ENCODE assay signal across 12 mouse cellular contexts in genomic region chr15:17801424-17801823, GRCm38 (mm10).
DNase-seq lines count a peak whose midpoint lies in the region; ATAC-seq and TF ChIP-seq lines count a peak whose summit lies in the region.
"Had no signal": no experiment of that assay in that cellular context is flagged by ENCODE, and none has a peak within 500 bp of the region (broad histone marks: within the 10 kb centered on the region; RNA-seq: fewer than 3 reads in every experiment).

No protein-coding gene starts in this region.

- H3K4me3 ChIP-seq in MEL (ENCODE audit: control insufficient read depth in 1 of 2, insufficient read depth in 1 of 2, low read depth in 2 of 2, low read length in 2 of 2), result no peak overlapping the region
- no peak overlapping the region for H3K4me3 ChIP-seq in embryonic facial prominence, embryonic 10.5 days
- H3K4me3 ChIP-seq: liver, embryonic 15.5 days; megakaryocyte, embryonic 14.5 days; stomach, embryonic 15.5 days had no signal

- H3K27me3 ChIP-seq in MEL (ENCODE audit: control insufficient read depth in 1 of 2, insufficient read depth in 2 of 2, low read length in 2 of 2), result no peaks in the 10 kb centered on the region
- H3K27me3 ChIP-seq in embryonic facial prominence, embryonic 10.5 days (replicated peaks; ENCODE audit: low read depth, poor library complexity, severe bottlenecking), result no peaks in the 10 kb centered on the region
- H3K27me3 ChIP-seq: liver, embryonic 15.5 days; megakaryocyte, embryonic 14.5 days; stomach, embryonic 15.5 days had no signal

- H3K4me1 ChIP-seq in MEL (ENCODE audit: control insufficient read depth in 1 of 2, insufficient read depth in 2 of 2, low read length in 2 of 2), result no peaks in the 10 kb centered on the region
- no peaks in the 10 kb centered on the region for H3K4me1 ChIP-seq in embryonic facial prominence, embryonic 10.5 days
- H3K4me1 ChIP-seq: liver, embryonic 15.5 days; megakaryocyte, embryonic 14.5 days; stomach, embryonic 15.5 days had no signal

- no peak for TF ChIP-seq POLR2A in MEL (IDR thresholded peaks at IDR 0.05; ENCODE audit: control insufficient read depth in 1 of 2, insufficient read depth in 1 of 2, low read depth in 1 of 2, low read length in 2 of 2, poor library complexity in 1 of 2)
- TF ChIP-seq POLR2A in brain, embryonic 14.5 days (IDR thresholded peaks at IDR 0.05; ENCODE audit: borderline replicate concordance, extremely low read depth, insufficient read depth, insufficient read length, poor library complexity, severe bottlenecking), result no peak

- DNase-seq in layer of hippocampus, adult 11-12 months (ENCODE audit: low spot score), result peak; percentile 3
- DNase-seq in layer of hippocampus, postnatal 25 days (ENCODE audit: extremely low spot score in 1 of 2, low spot score in 1 of 2), result no peak
- peak; percentile 19 for DNase-seq in MEL (ENCODE audit: low read depth, low spot score)
- peak; percentile 57 for DNase-seq in brain, embryonic 14.5 days (ENCODE audit: low read depth)
- peak; percentile 62 to 73 for DNase-seq in cerebellum, postnatal 36 days
- no peak for DNase-seq in thymus, adult 18-20 months
- no peak for DNase-seq in embryonic facial prominence, embryonic 10.5 days (ENCODE audit: low spot score)

- no peak overlapping the region for H3K27ac ChIP-seq in MEL (ENCODE audit: control insufficient read depth, low read depth, low read length)
- no peak overlapping the region for H3K27ac ChIP-seq in embryonic facial prominence, embryonic 10.5 days (replicated peaks)
- H3K27ac ChIP-seq: kidney, postnatal 0 days; liver, embryonic 15.5 days; stomach, embryonic 15.5 days had no signal

- no peaks in the 10 kb centered on the region for H3K36me3 ChIP-seq in MEL (ENCODE audit: control insufficient read depth in 1 of 2, insufficient read depth in 2 of 2, low read length in 2 of 2)
- H3K36me3 ChIP-seq in embryonic facial prominence, embryonic 10.5 days (replicated peaks), result no peaks in the 10 kb centered on the region
- H3K36me3 ChIP-seq: liver, embryonic 15.5 days; stomach, embryonic 15.5 days had no signal

- H3K9ac ChIP-seq in MEL (ENCODE audit: control insufficient read depth, low read depth, low read length, poor library complexity, severe bottlenecking), result no peak overlapping the region
- H3K9ac ChIP-seq: liver, embryonic 15.5 days; stomach, embryonic 15.5 days had no signal

- TF ChIP-seq EP300 in MEL (IDR thresholded peaks at IDR 0.05; ENCODE audit: low read depth in 1 of 2, low read length in 2 of 2), result no peak

- no peaks in the 10 kb centered on the region for H3K79me2 ChIP-seq in MEL (ENCODE audit: control insufficient read depth, insufficient read depth, low read length, poor library complexity)

- no peak for TF ChIP-seq CTCF in MEL (IDR thresholded peaks at IDR 0.05 in 2 of 3, conservative IDR thresholded peaks at IDR 0.05 in 1 of 3; ENCODE audit: control insufficient read depth in 1 of 3, insufficient read depth in 1 of 3, low read depth in 2 of 3, low read length in 3 of 3, poor library complexity in 1 of 3, severe bottlenecking in 1 of 3)
- TF ChIP-seq CTCF in brain, embryonic 14.5 days (IDR thresholded peaks at IDR 0.05; ENCODE audit: borderline replicate concordance, extremely low read depth, insufficient read depth, insufficient read length), result no peak

- no peaks in the 10 kb centered on the region for H3K9me3 ChIP-seq in MEL (replicated peaks; ENCODE audit: insufficient read depth, low read length)
- no peaks in the 10 kb centered on the region for H3K9me3 ChIP-seq in embryonic facial prominence, embryonic 10.5 days
- H3K9me3 ChIP-seq: liver, embryonic 15.5 days; megakaryocyte, embryonic 14.5 days; stomach, embryonic 15.5 days had no signal

- 71% methylated on average over 3 of the region's 3 CpGs for WGBS in embryonic facial prominence, embryonic 10.5 days

- no peak for TF ChIP-seq RAD21 in MEL (IDR thresholded peaks at IDR 0.05; ENCODE audit: low read depth, low read length)

- no peak for ATAC-seq in monocyte, adult 5-6 weeks (replicated peaks; ENCODE audit: insufficient number of reproducible peaks, low FRiP score, low TSS enrichment, poor library complexity, severe bottlenecking)

TF ChIP-seq in MEL, 35 proteins besides CTCF, POLR2A, EP300 and RAD21:
- TF ChIP-seq TAL1 (IDR thresholded peaks at IDR 0.05; ENCODE audit: low read length) (no peak), TCF12 (IDR thresholded peaks at IDR 0.05; ENCODE audit: low read depth, low read length) (no peak), UBTF (IDR thresholded peaks at IDR 0.05; ENCODE audit: borderline replicate concordance, insufficient read depth, low read depth, low read length) (no peak)

Comparison
In these comparisons a context has a peak if more than half of its experiments do, and no peak if none do; other contexts are left out.
1. DNase-seq: peak in layer of hippocampus, adult 11-12 months (single experiment), MEL (single experiment), brain, embryonic 14.5 days (single experiment) and cerebellum, postnatal 36 days (2 of 2); none in layer of hippocampus, postnatal 25 days (0 of 2), thymus, adult 18-20 months (0 of 2) and embryonic facial prominence, embryonic 10.5 days (single experiment).